Mouse (Mus musculus) kidney, adult 2 months (tissue): ENCODE measurements at regions not wholly inside any gene's neighbourhood (a gene's known extent, or its start where the extent isn't known, plus 50 kb on each side); places are given as distances from the start of the nearest gene placed in this dataset.

Experiments used
- CTCF ChIP-seq: fragments of 200-500 bp; conservative IDR thresholded peaks from 2 replicates; pipeline ENCODE4 v1.5.1; 2011; ENCODE audit warnings: low read depth, mild to moderate bottlenecking, control low read depth, low read length, moderate library complexity, mixed read lengths; ENCODE audit not compliant: insufficient read depth, insufficient read length
- POLR2A ChIP-seq: fragments of 200-500 bp; IDR thresholded peaks from one replicate; pipeline ENCODE4 v1.6.1; 2011; ENCODE audit warnings: low read depth, low read length, control low read depth

DNA sequence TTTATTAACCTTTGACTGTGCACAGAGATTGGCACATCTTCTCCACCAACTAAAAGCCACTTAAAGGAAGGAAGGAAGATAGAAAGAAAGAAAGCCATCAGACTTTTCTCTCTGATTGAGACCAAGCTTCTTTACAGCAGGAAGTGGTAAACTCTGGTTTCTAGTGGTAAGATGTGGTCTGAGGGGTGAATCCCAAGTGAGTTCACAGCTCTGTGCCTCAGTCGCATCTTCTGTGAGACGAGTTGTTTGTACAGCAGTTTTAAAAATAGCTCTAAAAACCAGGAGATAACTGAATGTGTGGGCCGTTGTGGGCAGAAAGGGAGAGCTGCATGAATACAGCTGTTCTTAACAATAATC is 224.8 kb upstream of the Serp2 start:
- TF ChIP-seq POLR2A, result no peak
- TF ChIP-seq CTCF, result no peak
